Mouse (Mus musculus): ENCODE measurements around the gene Ptk7.

Gene Ptk7

GRCm38 (mm10) chr17:46609721-46610514 lies 19.4 kb downstream of the Ptk7 start:
- DNase-seq (ENCODE audit: low spot score in 2 of 2): no peak

GRCm38 (mm10) chr17:46605987-46606386 lies 23.3 kb downstream of the Ptk7 start:
- DNase-seq (ENCODE audit: low spot score in 2 of 2): peak in 1 of 2 experiments; percentile 57

- DNase-seq (ENCODE audit: low spot score in 2 of 2): no peak
These were observed 24.2 kb downstream of the Ptk7 start for GRCm38 (mm10) chr17:46605126-46605525.

GRCm38 (mm10) chr17:46603229-46603628 lies 26.1 kb downstream of the Ptk7 start:
- no peak for DNase-seq (ENCODE audit: low spot score in 2 of 2)

- DNase-seq (ENCODE audit: low spot score in 2 of 2): no peak
These were observed 27.1 kb downstream of the Ptk7 start for GRCm38 (mm10) chr17:46602212-46602611.

- DNase-seq (ENCODE audit: low spot score in 2 of 2): no peak
These were observed 28.7 kb downstream of the Ptk7 start for GRCm38 (mm10) chr17:46600569-46600968.

- DNase-seq (ENCODE audit: low spot score in 2 of 2): no peak
These were observed 30.3 kb downstream of the Ptk7 start for GRCm38 (mm10) chr17:46598963-46599362.

- no peak for DNase-seq (ENCODE audit: low spot score in 2 of 2)
These were observed 31.3 kb downstream of the Ptk7 start for GRCm38 (mm10) chr17:46597956-46598355.

- DNase-seq (ENCODE audit: low spot score in 2 of 2): no peak
These were observed 34.0 kb downstream of the Ptk7 start for GRCm38 (mm10) chr17:46595336-46595735.

GRCm38 (mm10) chr17:46594606-46595005 lies 34.7 kb downstream of the Ptk7 start:
- no peak for DNase-seq (ENCODE audit: low spot score in 2 of 2)

GRCm38 (mm10) chr17:46593124-46593523 lies 36.2 kb downstream of the Ptk7 start:
- no peak for DNase-seq (ENCODE audit: low spot score in 2 of 2)

- DNase-seq (ENCODE audit: low spot score in 2 of 2): peak; percentile 50 to 59
These were observed 37.9 kb downstream of the Ptk7 start for GRCm38 (mm10) chr17:46591406-46591805.

- no peak for DNase-seq (ENCODE audit: low spot score in 2 of 2)
These were observed 38.9 kb downstream of the Ptk7 start for GRCm38 (mm10) chr17:46590439-46590838.

GRCm38 (mm10) chr17:46589635-46590314 lies 39.5 kb downstream of the Ptk7 start:
- DNase-seq (ENCODE audit: low spot score in 2 of 2): no peak

GRCm38 (mm10) chr17:46588913-46589312 lies 40.4 kb downstream of the Ptk7 start:
- no peak for DNase-seq (ENCODE audit: low spot score in 2 of 2)

GRCm38 (mm10) chr17:46588173-46588572 lies 41.1 kb downstream of the Ptk7 start:
- no peak for DNase-seq (ENCODE audit: low spot score in 2 of 2)

GRCm38 (mm10) chr17:46586327-46586726 lies 43.0 kb downstream of the Ptk7 start:
- no peak for DNase-seq (ENCODE audit: low spot score in 2 of 2)

GRCm38 (mm10) chr17:46578650-46579049 lies 50.7 kb downstream of the Ptk7 start:
- DNase-seq (ENCODE audit: low spot score in 2 of 2): no peak

- no peak for DNase-seq (ENCODE audit: low spot score in 2 of 2)
These were observed 53.2 kb downstream of the Ptk7 start for GRCm38 (mm10) chr17:46576070-46576469.

- no peak for DNase-seq (ENCODE audit: low spot score in 2 of 2)
These were observed 54.8 kb downstream of the Ptk7 start for GRCm38 (mm10) chr17:46574535-46574934.

GRCm38 (mm10) chr17:46571005-46571404 lies 58.3 kb downstream of the Ptk7 start:
- no peak for DNase-seq (ENCODE audit: low spot score in 2 of 2)

GRCm38 (mm10) chr17:46559146-46559545 lies 70.2 kb downstream of the Ptk7 start:
- DNase-seq (ENCODE audit: low spot score in 2 of 2): no peak

- DNase-seq (ENCODE audit: low spot score in 2 of 2): no peak
These were observed 71.2 kb downstream of the Ptk7 start for GRCm38 (mm10) chr17:46558151-46558550.
